Mouse (Mus musculus) intestine, postnatal 0 days (tissue): ENCODE results near the gene Chst5. TPM values are rescaled to one million over a fixed set of nuclear protein-coding genes. Genes with fewer than 3 reads are reported as not detected.

Source experiments
- ATAC-seq: fragments of 200-750 bp; cut with Nextera tagmentation; 2 replicates; pipeline ENCODE4 v1.8.0; 2017; ENCODE audit warnings: mild to moderate bottlenecking, moderate TSS enrichment, moderate library complexity
- H3K27ac ChIP-seq: fragments of 300-500 bp; sonication (generic); 2 replicates; pipeline ENCODE4 v1.5.1; 2014; ENCODE audit warnings: mild to moderate bottlenecking, low read depth, low read length, moderate library complexity
- H3K27me3 ChIP-seq: fragments of 300-500 bp; sonication (generic); replicated peaks from 2 replicates; pipeline ENCODE4 v1.6.1; 2014; ENCODE audit warnings: low read length, mixed read lengths; ENCODE audit not compliant: control insufficient read depth, insufficient read depth
- H3K36me3 ChIP-seq: fragments of 300-500 bp; sonication (generic); 2 replicates; pipeline ENCODE4 v1.6.1; 2014; ENCODE audit warnings: mild to moderate bottlenecking, moderate library complexity; ENCODE audit not compliant: control insufficient read depth, insufficient read depth
- H3K4me1 ChIP-seq: fragments of 300-500 bp; sonication (generic); replicated peaks from 2 replicates; pipeline ENCODE4 v1.6.1; 2014; ENCODE audit warnings: antibody characterized with exemption, low read length, mixed read lengths; ENCODE audit not compliant: control insufficient read depth, insufficient read depth
- H3K4me2 ChIP-seq: fragments of 300-500 bp; sonication (generic); replicated peaks from 2 replicates; pipeline ENCODE4 v1.6.1; 2014; ENCODE audit warnings: low read depth, mild to moderate bottlenecking, moderate library complexity
- H3K4me3 ChIP-seq: fragments of 300-500 bp; sonication (generic); 2 replicates; pipeline ENCODE4 v1.5.1; 2014; ENCODE audit warnings: low read depth, low read length
- H3K9ac ChIP-seq: fragments of 300-500 bp; sonication (generic); 2 replicates; pipeline ENCODE4 v1.6.1; 2014; ENCODE audit warnings: mild to moderate bottlenecking, low read depth, low read length
- H3K9me3 ChIP-seq: fragments of 300-500 bp; sonication (generic); 2 replicates; pipeline ENCODE4 v1.6.1; 2016; ENCODE audit warnings: mixed run types; ENCODE audit not compliant: control insufficient read depth
- CTCF ChIP-seq: sonication (generic); IDR thresholded peaks from 2 replicates; pipeline ENCODE4 v1.5.1; 2016; ENCODE audit warnings: low read depth, mild to moderate bottlenecking, control low read depth, antibody characterized with exemption, moderate library complexity
- WGBS: fragments of 180-500 bp; shearing (Covaris S2); extraction: QIAGEN DNeasy Blood & Tissue Kit; methylation state at CpG from one replicate; pipeline ENCODE4 v1.1.7; 2014; 5-methylcytosine and 5-hydroxymethylcytosine counted together
- polyA plus RNA-seq: library from polyadenylated mRNA; unstranded; fragments of >200 nt; fragmentation: Nextera tagmentation; extraction: Ambion mirVana; gene quantifications from 2 replicates; pipeline ENCODE4 v1.2.1, GENCODE M21; 2015

The Chst5 gene
- polyA plus RNA-seq, 1 experiment from 2014 or later, result 0.44 TPM

DNA sequence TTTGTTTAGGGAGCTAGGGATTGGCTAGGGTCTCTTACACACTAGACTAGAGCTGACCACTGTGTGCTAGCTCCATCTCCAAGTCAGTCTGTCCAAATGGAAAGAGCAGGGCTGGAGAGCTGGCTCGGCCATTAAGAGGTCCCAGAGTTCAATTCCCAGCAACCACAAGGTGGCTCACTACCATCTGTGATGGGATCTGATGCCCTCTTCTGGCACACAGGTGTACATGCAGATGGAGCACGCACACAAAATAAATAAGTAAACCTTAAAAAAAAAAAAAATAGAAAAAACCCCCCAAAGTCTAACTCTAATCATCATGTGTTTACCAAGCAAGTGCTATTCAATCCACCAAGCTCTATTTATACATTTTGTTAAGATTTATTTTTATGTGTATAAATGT lies 9.4 kb upstream of the Chst5 start:
- 96% methylated on average over 2 of the region's 2 CpGs for WGBS
- no peaks in the 10 kb centered on the region for H3K4me1 ChIP-seq
- H3K4me3 ChIP-seq, result no peak overlapping the region
- no peak overlapping the region for H3K27ac ChIP-seq
- peak; percentile 55 for TF ChIP-seq CTCF
- no peaks in the 10 kb centered on the region for H3K9me3 ChIP-seq
- H3K4me2 ChIP-seq, result no peak overlapping the region
- no peaks in the 10 kb centered on the region for H3K27me3 ChIP-seq
- ATAC-seq, result no peak
- no peaks in the 10 kb centered on the region for H3K36me3 ChIP-seq
- H3K9ac ChIP-seq, result no peak overlapping the region

DNA sequence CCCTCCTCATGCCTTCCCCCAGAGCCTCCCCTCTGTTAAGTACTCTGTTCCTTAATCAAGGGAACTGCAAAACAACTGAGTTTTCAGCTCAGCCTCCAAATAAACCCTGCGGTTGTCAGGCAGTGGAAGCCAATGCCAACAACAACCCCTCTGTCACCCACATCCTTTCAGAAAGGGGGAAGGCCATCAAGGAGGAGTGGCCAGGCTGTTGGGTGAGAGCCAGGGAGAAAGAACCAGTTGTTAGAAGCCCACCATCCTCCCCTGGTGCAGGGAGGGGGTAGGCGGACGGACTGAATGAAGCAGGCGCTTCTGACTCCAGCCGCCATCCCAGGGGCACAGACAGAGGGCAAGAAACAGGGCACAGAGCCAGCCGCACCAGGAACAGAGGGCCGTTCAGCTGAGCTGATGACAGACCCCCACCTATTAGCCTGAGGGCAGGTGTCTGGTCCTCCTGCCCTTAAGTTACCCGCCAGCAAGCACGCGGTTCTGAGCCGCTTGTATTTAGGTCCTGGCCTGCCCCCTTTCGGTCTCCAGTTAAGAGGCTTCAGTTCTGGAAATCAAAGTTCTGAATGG lies 2.7 kb upstream of the Chst5 start:
- H3K9me3 ChIP-seq, result no peaks in the 10 kb centered on the region
- H3K9ac ChIP-seq, result no peak overlapping the region
- peaks cover 17% of the 10 kb centered on the region for H3K27me3 ChIP-seq
- H3K4me2 ChIP-seq, result no peak overlapping the region
- WGBS, result 77% methylated on average over 12 of the region's 12 CpGs
- no peaks in the 10 kb centered on the region for H3K36me3 ChIP-seq
- no peaks in the 10 kb centered on the region for H3K4me1 ChIP-seq
- no peak overlapping the region for H3K4me3 ChIP-seq
- ATAC-seq, result no peak
- peak; percentile 27; the same call in 1 of the 2 replicates for TF ChIP-seq CTCF
- H3K27ac ChIP-seq, result no peak overlapping the region

DNA sequence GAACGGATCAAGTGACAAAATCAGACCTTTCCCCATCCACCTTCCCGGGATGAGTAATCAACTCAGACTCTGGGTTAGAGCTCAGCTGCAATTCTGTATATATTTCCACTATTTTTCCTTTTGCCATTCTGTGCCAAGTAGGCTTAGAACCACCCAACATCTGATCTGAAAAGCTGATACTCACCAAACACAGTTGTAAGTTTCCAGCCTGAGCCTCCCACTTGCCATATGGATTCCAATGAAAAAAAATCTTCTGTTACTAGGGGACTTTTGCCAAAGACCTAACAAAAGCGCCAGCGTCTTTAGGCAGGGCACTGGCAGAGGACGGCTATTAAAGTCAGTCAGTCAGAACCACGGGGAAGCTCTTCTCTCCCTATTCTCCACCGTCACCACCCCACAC lies 1.3 kb upstream of the Chst5 start:
- H3K27ac ChIP-seq, result no peak overlapping the region
- H3K9me3 ChIP-seq, result no peaks in the 10 kb centered on the region
- H3K4me1 ChIP-seq, result no peaks in the 10 kb centered on the region
- no peak for TF ChIP-seq CTCF
- H3K4me2 ChIP-seq, result no peak overlapping the region
- no peaks in the 10 kb centered on the region for H3K36me3 ChIP-seq
- WGBS, result 68% methylated on average over 7 of the region's 7 CpGs
- no peak overlapping the region for H3K4me3 ChIP-seq
- peaks cover 17% of the 10 kb centered on the region for H3K27me3 ChIP-seq
- no peak overlapping the region for H3K9ac ChIP-seq
- ATAC-seq, result no peak

DNA sequence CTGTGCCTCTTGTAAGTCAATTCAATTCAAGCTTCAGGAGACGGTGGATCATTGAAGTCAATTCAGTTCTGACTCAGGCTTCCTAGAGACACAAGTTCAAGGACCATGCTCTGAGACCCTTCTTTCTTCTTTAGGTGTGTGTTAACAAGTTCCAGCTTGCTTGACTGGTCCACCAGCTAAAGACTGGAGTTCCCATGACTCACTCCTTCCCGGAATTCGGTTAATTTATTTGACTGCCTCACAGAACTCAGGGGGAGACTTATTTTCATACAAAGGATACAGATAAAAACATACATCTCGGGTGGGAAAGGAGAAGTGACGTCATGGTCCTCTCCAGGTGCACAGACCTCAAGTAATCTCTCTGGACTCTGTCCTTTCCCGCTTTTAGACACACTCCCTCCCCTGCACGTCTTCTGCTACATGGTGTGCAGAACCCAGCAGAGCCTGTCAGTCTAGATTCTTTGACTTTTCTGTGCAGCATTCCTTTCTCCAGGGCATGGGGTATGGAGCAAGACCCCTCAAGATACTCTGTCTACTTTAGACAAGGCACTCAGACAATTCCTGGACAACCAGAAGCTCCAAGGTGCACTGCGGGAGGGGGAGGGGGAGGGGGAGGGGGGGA lies 4.6 kb downstream of the Chst5 start:
- H3K36me3 ChIP-seq, result no peaks in the 10 kb centered on the region
- WGBS, result 28% methylated on average over 8 of the region's 8 CpGs
- H3K27me3 ChIP-seq, result peaks cover 17% of the 10 kb centered on the region
- no peak overlapping the region for H3K4me3 ChIP-seq
- H3K4me2 ChIP-seq, result no peak overlapping the region
- H3K9me3 ChIP-seq, result no peaks in the 10 kb centered on the region
- ATAC-seq, result peak; percentile 73
- no peak overlapping the region for H3K27ac ChIP-seq
- no peak for TF ChIP-seq CTCF
- H3K9ac ChIP-seq, result no peak overlapping the region
- no peaks in the 10 kb centered on the region for H3K4me1 ChIP-seq

DNA sequence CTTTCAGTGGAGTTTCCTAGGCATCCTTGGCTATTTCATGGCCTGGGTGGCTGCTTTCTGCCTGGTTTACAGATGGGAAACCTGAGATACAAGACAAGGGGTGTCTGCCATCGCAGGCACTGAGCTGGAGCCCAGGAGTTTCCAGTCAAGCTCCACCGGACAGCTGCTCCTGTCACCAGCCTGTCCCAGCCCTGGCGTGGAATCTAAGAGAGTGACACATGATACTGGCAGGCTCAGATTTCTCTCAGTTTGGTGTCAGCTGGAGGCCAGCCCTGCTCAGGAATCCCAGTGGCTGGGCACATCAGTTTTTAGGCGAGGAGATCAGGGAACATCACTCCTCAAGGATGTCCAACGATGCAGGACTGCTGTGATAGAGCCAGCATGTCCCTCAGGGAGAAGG lies 8.2 kb downstream of the Chst5 start:
- no peak for ATAC-seq
- no peaks in the 10 kb centered on the region for H3K27me3 ChIP-seq
- no peaks in the 10 kb centered on the region for H3K9me3 ChIP-seq
- H3K4me2 ChIP-seq, result no peak overlapping the region
- no peak overlapping the region for H3K9ac ChIP-seq
- no peak overlapping the region for H3K27ac ChIP-seq
- no peak overlapping the region for H3K4me3 ChIP-seq
- no peaks in the 10 kb centered on the region for H3K4me1 ChIP-seq
- TF ChIP-seq CTCF, result no peak
- 38% methylated on average over 5 of the region's 5 CpGs for WGBS
- no peaks in the 10 kb centered on the region for H3K36me3 ChIP-seq

DNA sequence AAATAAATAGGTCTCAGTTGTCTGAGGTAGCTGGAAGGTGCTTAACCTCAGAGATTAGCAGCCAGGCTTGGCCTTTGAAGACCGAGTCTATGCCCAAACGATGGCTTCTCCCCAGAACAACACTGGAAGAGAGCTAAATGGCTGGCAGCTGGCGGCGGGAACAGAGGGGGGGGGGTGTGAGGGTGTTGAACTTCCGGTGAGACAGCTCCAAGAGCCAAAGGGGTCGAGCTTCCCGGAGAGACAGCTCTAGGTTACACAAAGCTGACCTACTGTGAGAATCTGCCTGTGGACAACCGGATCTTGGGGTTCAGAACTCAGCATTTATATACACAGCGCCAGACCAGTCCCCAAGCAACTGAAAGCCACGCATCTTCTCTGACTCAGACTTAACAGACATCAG lies 11.7 kb downstream of the Chst5 start:
- H3K27me3 ChIP-seq, result no peaks in the 10 kb centered on the region

More for the DNA sequence above, 11.7 kb downstream of the Chst5 start:
- Histone ChIP-seq H3K4me2 (no peak overlapping the region), H3K9me3 (no peaks in the 10 kb centered on the region), H3K27ac (no peak overlapping the region), H3K4me1 (no peaks in the 10 kb centered on the region), H3K4me3 (no peak overlapping the region), H3K36me3 (no peaks in the 10 kb centered on the region), H3K9ac (no peak overlapping the region)
- no peak for TF ChIP-seq CTCF
- no peak for ATAC-seq
- 54% methylated on average over 10 of the region's 10 CpGs for WGBS
